Comparison of ENCODE assay signal across 22 mouse cellular contexts in the genomic region with DNA sequence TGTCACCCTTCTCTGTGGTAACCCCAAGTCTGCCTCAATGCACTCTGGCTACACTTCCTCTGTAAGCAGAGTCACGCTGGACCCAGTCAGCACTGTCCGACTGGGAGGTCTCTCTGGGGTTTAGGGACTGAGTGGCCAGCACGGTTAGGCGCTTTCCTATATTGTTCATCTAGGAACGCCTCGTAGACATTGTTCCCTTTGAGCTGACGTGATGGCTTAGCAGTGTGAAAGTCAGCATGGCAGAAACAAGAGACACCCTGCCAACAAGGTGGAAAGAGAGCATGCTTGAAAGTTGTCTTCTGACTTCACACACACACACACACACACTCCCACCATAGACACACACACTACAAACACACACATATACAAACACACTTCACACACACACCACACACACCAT.
DNase-seq lines count a peak whose midpoint lies in the region; ATAC-seq and TF ChIP-seq lines count a peak whose summit lies in the region.
"Had no signal": no experiment of that assay in that cellular context is flagged by ENCODE, and none has a peak within 500 bp of the region (broad histone marks: within the 10 kb centered on the region; RNA-seq: fewer than 3 reads in every experiment).

No protein-coding gene starts in this region.

- H3K36me3 ChIP-seq in heart, embryonic 11.5 days (ENCODE audit: control insufficient read depth, insufficient read depth, low read length): no peaks in the 10 kb centered on the region
- H3K36me3 ChIP-seq in liver, adult 2 months (ENCODE audit: control insufficient read depth, insufficient read depth, low read length): no peaks in the 10 kb centered on the region
- H3K36me3 ChIP-seq in liver, embryonic 12.5 days: no peaks in the 10 kb centered on the region
- H3K36me3 ChIP-seq in liver, postnatal 0 days (replicated peaks; ENCODE audit: insufficient read depth, low read length): no peaks in the 10 kb centered on the region
- no peaks in the 10 kb centered on the region for H3K36me3 ChIP-seq in liver, embryonic 11.5 days (ENCODE audit: control insufficient read depth, insufficient read depth, low read length)
- H3K36me3 ChIP-seq: embryonic facial prominence, embryonic 13.5 days; embryonic facial prominence, embryonic 15.5 days; forebrain, embryonic 15.5 days had no signal

- H3K79me2 ChIP-seq in liver, adult 2 months (ENCODE audit: control insufficient read depth, insufficient read depth, low read length): no peaks in the 10 kb centered on the region

- TF ChIP-seq EP300 in liver, postnatal 0 days (IDR thresholded peaks at IDR 0.05; ENCODE audit: low read depth): no peak

- 61% methylated on average over 7 of the region's 7 CpGs for WGBS in heart, embryonic 11.5 days (ENCODE audit: insufficient replicate concordance)
- WGBS in liver, adult 2 months: 58% methylated on average over 7 of the region's 7 CpGs
- 68% methylated on average over 7 of the region's 7 CpGs for WGBS in liver, embryonic 12.5 days (ENCODE audit: insufficient replicate concordance)
- WGBS in liver, postnatal 0 days (ENCODE audit: insufficient replicate concordance): 58% methylated on average over 7 of the region's 7 CpGs
- WGBS in liver, embryonic 11.5 days: 73% methylated on average over 7 of the region's 7 CpGs

- H3K27ac ChIP-seq in heart, embryonic 11.5 days (ENCODE audit: low read depth, low read length): no peak overlapping the region
- H3K27ac ChIP-seq in liver, adult 2 months (replicated peaks; ENCODE audit: insufficient read depth, low read depth, low read length): no peak overlapping the region
- H3K27ac ChIP-seq in liver, embryonic 12.5 days: no peak overlapping the region
- no peak overlapping the region for H3K27ac ChIP-seq in liver, postnatal 0 days (ENCODE audit: low read depth)
- no peak overlapping the region for H3K27ac ChIP-seq in liver, embryonic 11.5 days (ENCODE audit: low read depth, low read length)
- H3K27ac ChIP-seq in embryonic fibroblast, embryonic 13.5 days (ENCODE audit: insufficient read depth, low read length): peak overlapping the region; percentile 21
- H3K27ac ChIP-seq: embryonic facial prominence, embryonic 13.5 days; embryonic facial prominence, embryonic 15.5 days; forebrain, embryonic 13.5 days; forebrain, embryonic 15.5 days had no signal

- no peak overlapping the region for H3K9ac ChIP-seq in heart, embryonic 11.5 days (ENCODE audit: low read depth, low read length)
- no peak overlapping the region for H3K9ac ChIP-seq in liver, adult 2 months (ENCODE audit: low read depth, low read length)
- H3K9ac ChIP-seq in liver, embryonic 12.5 days: no peak overlapping the region
- H3K9ac ChIP-seq in liver, postnatal 0 days (replicated peaks): no peak overlapping the region
- H3K9ac ChIP-seq in liver, embryonic 11.5 days (ENCODE audit: low read depth, low read length): no peak overlapping the region
- H3K9ac ChIP-seq: embryonic facial prominence, embryonic 13.5 days; embryonic facial prominence, embryonic 15.5 days; forebrain, embryonic 13.5 days; forebrain, embryonic 15.5 days had no signal

- DNase-seq in heart, adult 11 months: peak; percentile 72
- DNase-seq in liver, adult 2 months (ENCODE audit: extremely low read depth, low read depth, low spot score): peak; percentile 5
- DNase-seq in liver, postnatal 0 days: no peak
- no peak for DNase-seq in liver, embryonic 11.5 days (ENCODE audit: low spot score)
- DNase-seq in lung, adult 18-20 months: no peak
- DNase-seq: adrenal gland, adult 2 months; adrenal gland, postnatal 10 days; adrenal gland, postnatal 25 days; cerebellum, adult 11 months; cerebellum, adult 18-20 months; cerebellum, adult 8-10 months; cerebellum, adult 9-11 months; cerebellum, postnatal 14 days; cerebellum, postnatal 36 days; embryo, embryonic 11 days had no signal

- H3K4me2 ChIP-seq in heart, embryonic 11.5 days: no peak overlapping the region
- H3K4me2 ChIP-seq in liver, embryonic 12.5 days: no peak overlapping the region
- no peak overlapping the region for H3K4me2 ChIP-seq in liver, postnatal 0 days (ENCODE audit: low read depth, low read length)
- no peak overlapping the region for H3K4me2 ChIP-seq in liver, embryonic 11.5 days
- H3K4me2 ChIP-seq: embryonic facial prominence, embryonic 13.5 days; embryonic facial prominence, embryonic 15.5 days; forebrain, embryonic 13.5 days; forebrain, embryonic 15.5 days had no signal

- no peak for TF ChIP-seq POLR2A in liver, adult 2 months (IDR thresholded peaks at IDR 0.05; ENCODE audit: extremely low read depth, insufficient read depth, low read length)
- TF ChIP-seq POLR2A in embryonic fibroblast, embryonic 13.5 days (IDR thresholded peaks at IDR 0.05; ENCODE audit: low read depth, low read length): no peak

- H3K4me3 ChIP-seq in heart, embryonic 11.5 days (ENCODE audit: low read depth, low read length): no peak overlapping the region
- no peak overlapping the region for H3K4me3 ChIP-seq in liver, adult 2 months (ENCODE audit: insufficient read depth, low read depth, low read length)
- no peak overlapping the region for H3K4me3 ChIP-seq in liver, embryonic 12.5 days
- H3K4me3 ChIP-seq in liver, postnatal 0 days (ENCODE audit: low read depth, low read length): no peak overlapping the region
- no peak overlapping the region for H3K4me3 ChIP-seq in liver, embryonic 11.5 days (ENCODE audit: low read depth, low read length)
- no peak overlapping the region for H3K4me3 ChIP-seq in embryonic fibroblast, embryonic 13.5 days (ENCODE audit: insufficient read depth, low read length)
- H3K4me3 ChIP-seq: embryonic facial prominence, embryonic 13.5 days; embryonic facial prominence, embryonic 15.5 days; forebrain, embryonic 13.5 days; forebrain, embryonic 15.5 days had no signal

- TF ChIP-seq CTCF in liver, adult 2 months (IDR thresholded peaks at IDR 0.05; ENCODE audit: low read depth, low read length): no peak
- TF ChIP-seq CTCF in liver, postnatal 0 days (IDR thresholded peaks at IDR 0.05; ENCODE audit: low read depth): no peak
- no peak for TF ChIP-seq CTCF in embryonic fibroblast, embryonic 13.5 days (IDR thresholded peaks at IDR 0.05; ENCODE audit: borderline replicate concordance, insufficient read depth, low read length)

- ATAC-seq in heart, embryonic 11.5 days (replicated peaks; ENCODE audit: insufficient number of reproducible peaks, low FRiP score, low TSS enrichment): no peak
- ATAC-seq in liver, embryonic 12.5 days: no peak
- peak; percentile 18; the same call in 1 of the 2 replicates for ATAC-seq in liver, postnatal 0 days
- no peak for ATAC-seq in liver, embryonic 11.5 days (replicated peaks; ENCODE audit: low FRiP score)
- ATAC-seq: forebrain, embryonic 13.5 days; forebrain, embryonic 15.5 days had no signal

- H3K9me3 ChIP-seq in heart, embryonic 11.5 days (replicated peaks; ENCODE audit: control insufficient read depth, low read length): no peaks in the 10 kb centered on the region
- H3K9me3 ChIP-seq in liver, embryonic 12.5 days (replicated peaks): no peaks in the 10 kb centered on the region
- H3K9me3 ChIP-seq in liver, postnatal 0 days (ENCODE audit: low read length): no peaks in the 10 kb centered on the region
- no peaks in the 10 kb centered on the region for H3K9me3 ChIP-seq in liver, embryonic 11.5 days (ENCODE audit: control insufficient read depth, low read length)
- H3K9me3 ChIP-seq: embryonic facial prominence, embryonic 13.5 days; embryonic facial prominence, embryonic 15.5 days; forebrain, embryonic 13.5 days; forebrain, embryonic 15.5 days had no signal

- no peaks in the 10 kb centered on the region for H3K27me3 ChIP-seq in heart, embryonic 11.5 days (ENCODE audit: control insufficient read depth, insufficient read depth, low read length)
- H3K27me3 ChIP-seq in liver, adult 2 months (ENCODE audit: control insufficient read depth, insufficient read depth, low read length): no peaks in the 10 kb centered on the region
- H3K27me3 ChIP-seq in liver, embryonic 12.5 days (replicated peaks): no peaks in the 10 kb centered on the region
- no peaks in the 10 kb centered on the region for H3K27me3 ChIP-seq in liver, postnatal 0 days (ENCODE audit: insufficient read depth, low read length)
- no peaks in the 10 kb centered on the region for H3K27me3 ChIP-seq in liver, embryonic 11.5 days (replicated peaks; ENCODE audit: control insufficient read depth, insufficient read depth, low read length)
- H3K27me3 ChIP-seq: embryonic facial prominence, embryonic 13.5 days; embryonic facial prominence, embryonic 15.5 days; forebrain, embryonic 13.5 days; forebrain, embryonic 15.5 days had no signal

- H3K4me1 ChIP-seq in heart, embryonic 11.5 days (ENCODE audit: control insufficient read depth, insufficient read depth, low read length): no peaks in the 10 kb centered on the region
- no peaks in the 10 kb centered on the region for H3K4me1 ChIP-seq in liver, adult 2 months (ENCODE audit: control insufficient read depth, insufficient read depth, low read length)
- H3K4me1 ChIP-seq in liver, embryonic 12.5 days: peaks cover 67% of the 10 kb centered on the region
- peaks cover 3% of the 10 kb centered on the region for H3K4me1 ChIP-seq in liver, postnatal 0 days (ENCODE audit: insufficient read depth)
- peaks cover 27% of the 10 kb centered on the region for H3K4me1 ChIP-seq in liver, embryonic 11.5 days (replicated peaks; ENCODE audit: control insufficient read depth, insufficient read depth, low read length)
- H3K4me1 ChIP-seq in embryonic fibroblast, embryonic 13.5 days (ENCODE audit: control insufficient read depth, insufficient read depth, low read length): peaks cover 12% of the 10 kb centered on the region
- H3K4me1 ChIP-seq: embryonic facial prominence, embryonic 13.5 days; embryonic facial prominence, embryonic 15.5 days; forebrain, embryonic 13.5 days; forebrain, embryonic 15.5 days had no signal

Comparison
In these comparisons a context has a peak if more than half of its experiments do, and no peak if none do; other contexts are left out.
1. DNase-seq: peak in heart, adult 11 months (single experiment) and liver, adult 2 months (single experiment); none in liver, postnatal 0 days (single experiment), liver, embryonic 11.5 days (single experiment) and lung, adult 18-20 months (0 of 2).